Mouse (Mus musculus) small intestine, adult 2 months (tissue): ENCODE measurements around the gene Olfr530. TPM values are rescaled to one million over a fixed set of nuclear protein-coding genes. Genes with fewer than 3 reads are reported as not detected.

ENCODE experiments used
- H3K27ac ChIP-seq: fragments of 200-500 bp; 2 replicates; pipeline ENCODE4 v1.5.1; 2012; ENCODE audit warnings: low read depth, low read length, control low read depth, inconsistent platforms; ENCODE audit not compliant: insufficient read depth
- H3K27me3 ChIP-seq: fragments of 200-500 bp; 2 replicates; pipeline ENCODE4 v1.6.1; 2012; ENCODE audit warnings: mild to moderate bottlenecking, moderate library complexity, low read length, inconsistent platforms; ENCODE audit not compliant: control insufficient read depth, insufficient read depth
- H3K36me3 ChIP-seq: fragments of 200-500 bp; 2 replicates; pipeline ENCODE4 v1.6.1; 2012; ENCODE audit warnings: mild to moderate bottlenecking, low read length, control low read depth, inconsistent platforms; ENCODE audit not compliant: control insufficient read depth, insufficient read depth
- H3K4me1 ChIP-seq: fragments of 200-500 bp; 2 replicates; pipeline ENCODE4 v1.6.1; 2012; ENCODE audit warnings: low read length, inconsistent platforms, mixed read lengths; ENCODE audit not compliant: control insufficient read depth, insufficient read depth, insufficient read length
- H3K4me3 ChIP-seq: fragments of 200-500 bp; 2 replicates; pipeline ENCODE4 v1.5.1; 2012; ENCODE audit warnings: low read depth, mild to moderate bottlenecking, control low read depth, inconsistent platforms, low read length, moderate library complexity
- CTCF ChIP-seq: fragments of 200-500 bp; IDR thresholded peaks from 2 replicates; pipeline ENCODE4 v1.5.1; 2012; ENCODE audit warnings: low read depth, mild to moderate bottlenecking, control low read depth, inconsistent platforms, low read length, moderate library complexity, mixed read lengths; ENCODE audit not compliant: insufficient replicate concordance, insufficient read length; ENCODE audit errors: extremely low read depth
- POLR2A ChIP-seq: fragments of 200-500 bp; IDR thresholded peaks from 2 replicates; pipeline ENCODE4 v1.6.1; 2012; ENCODE audit warnings: low read depth, mild to moderate bottlenecking, control low read depth, inconsistent platforms, low read length, moderate library complexity
- WGBS: fragments of 180-500 bp; shearing (Covaris S2); methylation state at CpG from one replicate; pipeline ENCODE4 v1.1.7; 2018; 5-methylcytosine and 5-hydroxymethylcytosine counted together
- polyA plus RNA-seq: library from polyadenylated mRNA; depleted of rRNA; stranded (reverse); fragments of >200 nt; gene quantifications from 2 replicates; pipeline ENCODE4 v1.2.3, GENCODE M21; 2012; rRNA removed

Olfr530 gene
- polyA plus RNA-seq = not detected in 2 replicates

- Histone ChIP-seq H3K27ac (peak within 1 kb of the TSS; percentile 53; the same call in 1 of the 2 replicates), H3K4me1 (no peaks in the 10 kb centered on the region), H3K36me3 (no peaks in the 10 kb centered on the region), H3K27me3 (no peaks in the 10 kb centered on the region), H3K4me3 (no peak within 1 kb of the TSS)
- TF ChIP-seq POLR2A (no peak), CTCF (no peak)
- 22% methylated on average over 1 of the region's 1 CpGs for WGBS
Measured at GRCm38 (mm10) chr7:140376231-140376630, at the start of gene Olfr530. Gene Olfr530, minus strand, starts transcription at chr7:140376331.

DNA sequence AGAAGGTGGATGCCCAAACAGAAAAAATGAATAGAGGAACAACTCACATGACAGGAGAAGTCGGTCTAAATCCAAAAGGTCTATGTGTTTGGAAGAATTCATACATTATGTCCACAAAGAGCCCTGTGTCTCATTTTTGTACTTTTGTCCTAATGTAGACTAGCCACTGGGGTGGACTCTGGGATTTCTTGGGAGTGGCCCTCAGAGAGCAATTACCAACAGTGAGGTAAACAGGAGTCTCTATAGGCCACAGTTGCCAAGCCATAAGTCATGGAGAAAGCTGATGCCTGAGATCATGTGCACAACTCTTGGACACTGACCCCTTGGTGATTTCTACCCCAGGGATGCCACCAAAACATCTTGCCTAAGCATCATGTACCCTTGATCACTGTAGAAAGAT is 45.4 kb upstream of the Olfr530 start, which contains the start of gene Olfr532:
Olfr532 (minus strand) TSS at position 101 of the 400 bp plus-strand sequence.
- Histone ChIP-seq H3K36me3 (no peaks in the 10 kb centered on the region), H3K27ac (no peak within 1 kb of the TSS), H3K27me3 (no peaks in the 10 kb centered on the region), H3K4me1 (no peaks in the 10 kb centered on the region), H3K4me3 (no peak within 1 kb of the TSS)
- TF ChIP-seq POLR2A (no peak), CTCF (no peak)
- 91% methylated on average over 1 of the region's 1 CpGs for WGBS

- H3K4me1 ChIP-seq = no peaks in the 10 kb centered on the region
- 76% methylated on average over 1 of the region's 1 CpGs for WGBS
- H3K27me3 ChIP-seq = no peaks in the 10 kb centered on the region
- TF ChIP-seq POLR2A (no peak), CTCF (no peak)
- H3K4me3 ChIP-seq = no peak within 1 kb of the TSS
- no peaks in the 10 kb centered on the region for H3K36me3 ChIP-seq
- H3K27ac ChIP-seq = no peak within 1 kb of the TSS
Measured at GRCm38 (mm10) chr7:140402818-140403217, 26.7 kb upstream of the Olfr530 start, which contains the start of gene Olfr531. Gene Olfr531, minus strand, starts transcription at chr7:140402918.

DNA sequence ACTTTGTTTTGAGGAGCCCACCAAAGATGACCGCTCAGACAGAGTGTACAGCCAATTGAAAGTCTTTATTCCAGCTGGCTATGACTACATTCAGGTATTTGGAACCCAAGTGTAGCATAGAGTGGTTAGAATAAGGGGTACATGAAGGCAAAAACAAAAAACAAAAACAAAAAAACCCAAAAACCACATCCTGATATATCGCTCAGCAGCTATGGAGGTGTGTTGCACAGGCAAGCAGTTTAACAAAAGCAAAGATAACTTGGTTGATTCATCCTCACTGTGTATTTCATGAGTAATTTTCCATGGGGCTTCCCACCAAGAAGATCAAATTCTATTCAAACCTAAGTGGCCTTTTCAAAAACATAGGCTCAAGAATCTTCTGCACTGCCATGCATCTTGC is 780 bp upstream of the Olfr530 start:
- H3K27ac ChIP-seq = peak overlapping the region; percentile 53; the same call in 1 of the 2 replicates
- no peaks in the 10 kb centered on the region for H3K36me3 ChIP-seq
- TF ChIP-seq CTCF (no peak), POLR2A (no peak)
- H3K27me3 ChIP-seq = no peaks in the 10 kb centered on the region
- H3K4me1 ChIP-seq = no peaks in the 10 kb centered on the region
- no peak overlapping the region for H3K4me3 ChIP-seq
- 90% methylated on average over 2 of the region's 2 CpGs for WGBS

GRCm38 (mm10) chr7:140374300-140374699 is 1.8 kb downstream of the Olfr530 start:
- H3K27ac ChIP-seq = no peak overlapping the region; the same call in 1 of the 2 replicates
- H3K27me3 ChIP-seq = no peaks in the 10 kb centered on the region
- 65% methylated on average over 4 of the region's 4 CpGs for WGBS
- H3K36me3 ChIP-seq = no peaks in the 10 kb centered on the region
- no peaks in the 10 kb centered on the region for H3K4me1 ChIP-seq
- no peak overlapping the region for H3K4me3 ChIP-seq
- TF ChIP-seq CTCF = no peak
- no peak for TF ChIP-seq POLR2A

GRCm38 (mm10) chr7:140361571-140361970 is 14.6 kb downstream of the Olfr530 start, which contains the start of gene Olfr60:
Gene Olfr60, minus strand, starts transcription at chr7:140361671.
- Histone ChIP-seq H3K36me3 (no peaks in the 10 kb centered on the region), H3K27ac (no peak within 1 kb of the TSS), H3K27me3 (no peaks in the 10 kb centered on the region), H3K4me1 (no peaks in the 10 kb centered on the region), H3K4me3 (no peak within 1 kb of the TSS)
- TF ChIP-seq CTCF = no peak
- WGBS = 67% methylated on average over 3 of the region's 3 CpGs

- H3K4me1 ChIP-seq = no peaks in the 10 kb centered on the region
- H3K36me3 ChIP-seq = no peaks in the 10 kb centered on the region
- TF ChIP-seq POLR2A (no peak), CTCF (no peak)
- 93% methylated on average over 2 of the region's 2 CpGs for WGBS
- H3K4me3 ChIP-seq = no peak within 1 kb of the TSS
- H3K27me3 ChIP-seq = no peaks in the 10 kb centered on the region
- H3K27ac ChIP-seq = no peak within 1 kb of the TSS
Measured at GRCm38 (mm10) chr7:140333717-140334116, 42.4 kb downstream of the Olfr530 start, which contains the start of gene Olfr527. Gene Olfr527, plus strand, starts transcription at chr7:140334017.
